In the genomic region with DNA sequence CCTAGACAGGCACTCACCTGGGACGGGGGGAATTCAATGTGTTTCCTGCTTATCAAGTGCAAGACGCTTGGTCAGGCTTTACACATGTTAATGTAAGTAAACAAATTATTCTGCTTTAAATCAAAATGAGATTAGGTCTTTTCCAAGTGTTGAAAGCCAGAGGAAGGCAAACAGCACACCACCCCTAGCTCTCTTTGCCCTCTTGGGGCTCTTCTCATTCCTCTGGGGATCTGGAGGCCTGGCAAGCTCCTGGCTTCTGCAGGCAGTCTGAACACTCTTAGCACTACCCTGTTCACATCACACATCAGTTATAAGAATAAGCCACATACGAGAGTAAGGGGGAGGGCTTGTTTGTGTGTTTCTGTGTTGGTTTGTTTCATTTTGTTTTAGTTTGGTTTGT, we compare ENCODE assay signal across 16 mouse cellular contexts.
"Had no signal": no experiment of that assay in that cellular context is flagged by ENCODE, and none has a peak within 500 bp of the region (broad histone marks: within the 10 kb centered on the region; RNA-seq: fewer than 3 reads in every experiment).

No protein-coding gene starts in this region.

- ATAC-seq: intestine, embryonic 16.5 days had no signal

- H3K27ac ChIP-seq: kidney, embryonic 15.5 days; limb, embryonic 13.5 days; liver, embryonic 14.5 days; neural tube, embryonic 15.5 days had no signal

- H3K4me2 ChIP-seq: kidney, embryonic 15.5 days; limb, embryonic 13.5 days; neural tube, embryonic 15.5 days had no signal

- H3K4me1 ChIP-seq: kidney, embryonic 15.5 days; neural tube, embryonic 15.5 days had no signal

- H3K9ac ChIP-seq: kidney, embryonic 15.5 days; limb, embryonic 13.5 days; liver, embryonic 14.5 days; neural tube, embryonic 15.5 days had no signal

- H3K4me3 ChIP-seq: kidney, embryonic 15.5 days; limb, embryonic 13.5 days; myocyte; neural tube, embryonic 15.5 days had no signal

- H3K36me3 ChIP-seq: kidney, embryonic 15.5 days; limb, embryonic 13.5 days; neural tube, embryonic 15.5 days had no signal

- DNase-seq: kidney, adult 2 months; kidney, postnatal 14 days; left cerebral cortex, postnatal 4 days; lung, adult 18-20 months; lung, postnatal 10 days; midbrain, embryonic 14.5 days; right cerebral cortex, adult 18-20 months; right cerebral cortex, postnatal 25 days; thymus, adult 18-20 months; thymus, postnatal 14 days had no signal

- H3K9me3 ChIP-seq: kidney, embryonic 15.5 days; neural tube, embryonic 15.5 days had no signal
